Mouse (Mus musculus): ENCODE data around the gene Cpne8.

DNA sequence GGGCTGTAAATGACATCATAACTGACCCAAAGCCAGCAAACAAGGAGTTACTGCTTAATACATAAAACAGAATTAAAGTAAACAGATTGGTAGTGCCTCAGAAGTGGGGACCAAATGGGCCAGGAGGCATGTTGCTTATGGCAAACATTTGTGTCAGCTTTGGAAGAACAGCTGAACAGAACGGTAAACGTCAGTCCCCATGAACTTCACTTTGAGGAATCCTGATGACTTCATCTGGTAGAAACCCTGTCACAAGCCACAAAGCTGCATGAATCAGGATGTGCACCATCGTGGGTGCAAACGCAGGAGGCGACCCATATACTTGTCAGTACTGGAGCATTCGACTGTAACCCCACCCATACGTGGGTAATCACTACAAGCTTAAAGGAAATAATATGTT lies 30.1 kb upstream of the Cpne8 start:
- TF ChIP-seq POLR2A (IDR thresholded peaks at IDR 0.05; ENCODE audit: low read depth, low read length) (no peak), CTCF (conservative IDR thresholded peaks at IDR 0.05; ENCODE audit: insufficient read depth, insufficient read length, low read depth, low read length) (no peak)
